Mouse (Mus musculus) liver, postnatal 0 days (tissue): Measurements from ENCODE around the gene Zbtb20.

Source experiments
- CTCF ChIP-seq: sonication (generic); IDR thresholded peaks from 2 replicates; pipeline ENCODE4 v1.5.1; 2016; ENCODE audit warnings: antibody characterized with exemption, low read depth
- EP300 ChIP-seq: IDR thresholded peaks from 2 replicates; pipeline ENCODE4 v1.6.1; 2016; ENCODE audit warnings: antibody characterized with exemption, low read depth, mild to moderate bottlenecking

- TF ChIP-seq CTCF (no peak), EP300 (no peak)
Measured at GRCm38 (mm10) chr16:43174815-43175214, 299.1 kb downstream of the Zbtb20 start.
